Comparison of ENCODE assay signal across 10 mouse cellular contexts in genomic region chr11:36490085-36490484, GRCm38 (mm10).
A peak's percentile ranks its signal among the peaks of the same experiment; 100 is the strongest.
DNase-seq lines count a peak whose midpoint lies in the region; ATAC-seq and TF ChIP-seq lines count a peak whose summit lies in the region.
"Had no signal": no experiment of that assay in that cellular context is flagged by ENCODE, and none has a peak within 500 bp of the region (broad histone marks: within the 10 kb centered on the region; RNA-seq: fewer than 3 reads in every experiment).

No protein-coding gene starts in this region.

- 43% methylated on average over 7 of the region's 7 CpGs for WGBS in liver, embryonic 14.5 days (ENCODE audit: insufficient replicate concordance)
- WGBS in liver, embryonic 11.5 days, result 54% methylated on average over 7 of the region's 7 CpGs

- peak; percentile 57; the same call in 1 of the 2 replicates for TF ChIP-seq CTCF in liver, embryonic 14.5 days (IDR thresholded peaks at IDR 0.05; ENCODE audit: low read depth)

- H3K9me3 ChIP-seq in liver, embryonic 14.5 days (ENCODE audit: control insufficient read depth, low read length), result no peaks in the 10 kb centered on the region
- no peaks in the 10 kb centered on the region for H3K9me3 ChIP-seq in liver, embryonic 11.5 days (ENCODE audit: control insufficient read depth, low read length)

- H3K27me3 ChIP-seq in liver, embryonic 14.5 days (ENCODE audit: control insufficient read depth, insufficient read depth, low read length), result no peaks in the 10 kb centered on the region
- H3K27me3 ChIP-seq in liver, embryonic 11.5 days (replicated peaks; ENCODE audit: control insufficient read depth, insufficient read depth, low read length), result no peaks in the 10 kb centered on the region

- H3K4me1 ChIP-seq in liver, embryonic 14.5 days (replicated peaks; ENCODE audit: control insufficient read depth in 2 of 2, insufficient read depth in 2 of 2, low read length in 1 of 2), result no peaks in the 10 kb centered on the region
- no peaks in the 10 kb centered on the region for H3K4me1 ChIP-seq in liver, embryonic 11.5 days (replicated peaks; ENCODE audit: control insufficient read depth, insufficient read depth, low read length)

- no peak overlapping the region for H3K4me3 ChIP-seq in liver, embryonic 14.5 days (ENCODE audit: insufficient read depth in 1 of 2, low read depth in 2 of 2, low read length in 2 of 2)
- H3K4me3 ChIP-seq in liver, embryonic 11.5 days (ENCODE audit: low read depth, low read length), result no peak overlapping the region

- H3K36me3 ChIP-seq in liver, embryonic 14.5 days (replicated peaks; ENCODE audit: control insufficient read depth, insufficient read depth, low read depth), result no peaks in the 10 kb centered on the region
- H3K36me3 ChIP-seq in liver, embryonic 11.5 days (ENCODE audit: control insufficient read depth, insufficient read depth, low read length), result no peaks in the 10 kb centered on the region

- H3K9ac ChIP-seq in liver, embryonic 14.5 days (replicated peaks), result no peak overlapping the region
- no peak overlapping the region for H3K9ac ChIP-seq in liver, embryonic 11.5 days (ENCODE audit: low read depth, low read length)

- H3K27ac ChIP-seq in liver, embryonic 14.5 days, result no peak overlapping the region
- no peak overlapping the region for H3K27ac ChIP-seq in liver, embryonic 11.5 days (ENCODE audit: low read depth, low read length)

- DNase-seq in cerebellum, adult 18-20 months, result peak; percentile 18 to 31
- no peak for DNase-seq in cerebellum, postnatal 36 days
- DNase-seq in liver, embryonic 14.5 days (ENCODE audit: low read depth in 3 of 3, low spot score in 3 of 3), result no peak
- DNase-seq in liver, embryonic 11.5 days (ENCODE audit: low spot score), result no peak
- peak; percentile 41 for DNase-seq in brain, adult 2 months (ENCODE audit: low read depth, low spot score)
- peak; percentile 33 for DNase-seq in lung, postnatal 10 days
- no peak for DNase-seq in spleen, postnatal 36 days (ENCODE audit: low spot score in 2 of 2)
- no peak for DNase-seq in layer of hippocampus, postnatal 36 days
- DNase-seq: right cerebral cortex, postnatal 4 days had no signal

- no peak for TF ChIP-seq EP300 in liver, embryonic 14.5 days (IDR thresholded peaks at IDR 0.05; ENCODE audit: low read depth)

- ATAC-seq in liver, embryonic 14.5 days (ENCODE audit: insufficient read depth), result no peak
- ATAC-seq in liver, embryonic 11.5 days (replicated peaks; ENCODE audit: low FRiP score), result no peak

- H3K4me2 ChIP-seq in liver, embryonic 14.5 days (ENCODE audit: low read depth), result no peak overlapping the region
- no peak overlapping the region for H3K4me2 ChIP-seq in liver, embryonic 11.5 days
- H3K4me2 ChIP-seq: heart, embryonic 11.5 days had no signal

Comparison
In these comparisons a context has a peak if more than half of its experiments do, and no peak if none do; other contexts are left out.
1. DNase-seq: peak in cerebellum, adult 18-20 months (2 of 2), brain, adult 2 months (single experiment) and lung, postnatal 10 days (single experiment); none in cerebellum, postnatal 36 days (0 of 2), liver, embryonic 14.5 days (0 of 3), liver, embryonic 11.5 days (single experiment), spleen, postnatal 36 days (0 of 2) and layer of hippocampus, postnatal 36 days (0 of 2).